Mouse (Mus musculus) bone marrow, adult 2 months (tissue): ENCODE results near the gene Plekhh3. TPM values are rescaled to one million over a fixed set of nuclear protein-coding genes. Genes with fewer than 3 reads are reported as not detected.
"Not testable (repeated sequence)": the region's sequence is repeated elsewhere in the genome, so short reads cannot be mapped to it uniquely, and the experiment has no call there.

ENCODE experiments used
- H3K27ac ChIP-seq: fragments of 200-500 bp; 2 replicates; pipeline ENCODE4 v1.5.1; 2012; ENCODE audit warnings: low read depth, mild to moderate bottlenecking, control low read depth, inconsistent platforms, low read length; ENCODE audit not compliant: control insufficient read depth, poor library complexity, insufficient read depth
- H3K4me1 ChIP-seq: fragments of 200-500 bp; 2 replicates; pipeline ENCODE4 v1.6.1; 2011; ENCODE audit warnings: low read length; ENCODE audit not compliant: control insufficient read depth, insufficient read depth
- H3K4me3 ChIP-seq: fragments of 200-500 bp; replicated peaks from 2 replicates; pipeline ENCODE3; 2011; ENCODE audit warnings: mild to moderate bottlenecking, low read depth, low read length, control low read depth; ENCODE audit not compliant: control insufficient read depth
- CTCF ChIP-seq: fragments of 200-500 bp; IDR thresholded peaks from 2 replicates; pipeline ENCODE4 v1.5.1; 2011; ENCODE audit warnings: low read length, control low read depth; ENCODE audit not compliant: control insufficient read depth, insufficient read depth
- POLR2A ChIP-seq: fragments of 200-500 bp; IDR thresholded peaks from 2 replicates; pipeline ENCODE4 v1.6.1; 2011; ENCODE audit warnings: low read depth, mild to moderate bottlenecking, control low read depth, low read length, borderline replicate concordance; ENCODE audit not compliant: control insufficient read depth
- WGBS: fragments of 180-500 bp; shearing (Covaris S2); methylation state at CpG from one replicate; pipeline ENCODE4 v1.1.7; 2018; 5-methylcytosine and 5-hydroxymethylcytosine counted together
- polyA plus RNA-seq: library from polyadenylated mRNA; stranded (reverse); fragments of >200 nt; gene quantifications from 2 replicates; pipeline ENCODE4 v1.2.4, GENCODE M21; 2011; ENCODE audit warnings: low replicate concordance; ENCODE audit not compliant: missing spikeins, insufficient read depth, insufficient read length

Plekhh3 gene
- polyA plus RNA-seq, 1 experiment, result 2.1 TPM

GRCm38 (mm10) chr11:101164351-101164665 is 6.8 kb downstream of the Plekhh3 start:
- TF ChIP-seq CTCF (no peak), POLR2A (no peak)
- Histone ChIP-seq H3K27ac (no peak overlapping the region), H3K4me1 (no peaks in the 10 kb centered on the region), H3K4me3 (no peak overlapping the region)
- WGBS, result 24% methylated on average over 21 of the region's 21 CpGs

GRCm38 (mm10) chr11:101163476-101164350 is 7.4 kb downstream of the Plekhh3 start:
- Histone ChIP-seq H3K4me3 (no peak overlapping the region), H3K4me1 (no peaks in the 10 kb centered on the region), H3K27ac (no peak overlapping the region)
- WGBS, result 33% methylated on average over 49 of the region's 49 CpGs
- no peak for TF ChIP-seq CTCF
- no peak for TF ChIP-seq POLR2A

- Histone ChIP-seq H3K4me1 (no peaks in the 10 kb centered on the region), H3K27ac (no peak overlapping the region), H3K4me3 (no peak overlapping the region)
- TF ChIP-seq CTCF, result no peak
- TF ChIP-seq POLR2A, result no peak
- 83% methylated on average over 5 of the region's 5 CpGs for WGBS
Measured at GRCm38 (mm10) chr11:101162772-101163171, 8.4 kb downstream of the Plekhh3 start.

- Histone ChIP-seq H3K27ac (no peak overlapping the region), H3K4me1 (no peaks in the 10 kb centered on the region), H3K4me3 (no peak overlapping the region)
- WGBS, result 65% methylated on average over 5 of the region's 5 CpGs
- no peak for TF ChIP-seq CTCF
- TF ChIP-seq POLR2A, result no peak
Measured at GRCm38 (mm10) chr11:101162301-101162700, 8.8 kb downstream of the Plekhh3 start.

GRCm38 (mm10) chr11:101161551-101161950 is 9.6 kb downstream of the Plekhh3 start:
- WGBS, result 83% methylated on average over 15 of the region's 15 CpGs
- TF ChIP-seq POLR2A (no peak), CTCF (no peak)

GRCm38 (mm10) chr11:101160981-101161505 is 10.1 kb downstream of the Plekhh3 start:
- 78% methylated on average over 8 of the region's 8 CpGs for WGBS
- H3K27ac ChIP-seq, H3K4me3 ChIP-seq, H3K4me1 ChIP-seq: not testable (repeated sequence)

More at GRCm38 (mm10) chr11:101161551-101161950, 9.6 kb downstream of the Plekhh3 start:
- Histone ChIP-seq H3K4me3 (no peak overlapping the region), H3K27ac (no peak overlapping the region), H3K4me1 (no peaks in the 10 kb centered on the region)

- H3K27ac ChIP-seq, H3K4me3 ChIP-seq: not testable (repeated sequence)
- 72% methylated on average over 10 of the region's 10 CpGs for WGBS
Measured at GRCm38 (mm10) chr11:101160151-101160550, 11.0 kb downstream of the Plekhh3 start.

GRCm38 (mm10) chr11:101155728-101156371 is 15.3 kb downstream of the Plekhh3 start, which contains the start of gene Tubg2:
TSS of gene Tubg2 (plus strand) at chr11:101155907.
- 5% methylated on average over 36 of the region's 36 CpGs for WGBS
- no peaks in the 10 kb centered on the region for H3K4me1 ChIP-seq
- H3K4me3 ChIP-seq, result no peak within 1 kb of the TSS
- no peak for TF ChIP-seq CTCF
- TF ChIP-seq POLR2A, result no peak; the same call in 1 of the 2 replicates
- no peak within 1 kb of the TSS for H3K27ac ChIP-seq

More at GRCm38 (mm10) chr11:101160151-101160550, 11.0 kb downstream of the Plekhh3 start:
- H3K4me1 ChIP-seq, result not testable (repeated sequence)

GRCm38 (mm10) chr11:101155151-101155550 is 16.0 kb downstream of the Plekhh3 start:
- Histone ChIP-seq H3K27ac (no peak overlapping the region), H3K4me3 (no peak overlapping the region), H3K4me1 (no peaks in the 10 kb centered on the region)
- WGBS, result 81% methylated on average over 6 of the region's 6 CpGs
- TF ChIP-seq POLR2A, result no peak
- TF ChIP-seq CTCF, result no peak
